Mouse (Mus musculus) lung, postnatal 14 days (tissue): Measurements from ENCODE around the gene Pten.
A peak's percentile ranks its signal among the peaks of the same experiment; 100 is the strongest.
"Not testable (repeated sequence)": the region's sequence is repeated elsewhere in the genome, so short reads cannot be mapped to it uniquely, and the experiment has no call there.

ENCODE experiments used
- DNase-seq: peaks from one replicate; pipeline ENCODE4 v3.0.0; 2021

Pten gene

DNA sequence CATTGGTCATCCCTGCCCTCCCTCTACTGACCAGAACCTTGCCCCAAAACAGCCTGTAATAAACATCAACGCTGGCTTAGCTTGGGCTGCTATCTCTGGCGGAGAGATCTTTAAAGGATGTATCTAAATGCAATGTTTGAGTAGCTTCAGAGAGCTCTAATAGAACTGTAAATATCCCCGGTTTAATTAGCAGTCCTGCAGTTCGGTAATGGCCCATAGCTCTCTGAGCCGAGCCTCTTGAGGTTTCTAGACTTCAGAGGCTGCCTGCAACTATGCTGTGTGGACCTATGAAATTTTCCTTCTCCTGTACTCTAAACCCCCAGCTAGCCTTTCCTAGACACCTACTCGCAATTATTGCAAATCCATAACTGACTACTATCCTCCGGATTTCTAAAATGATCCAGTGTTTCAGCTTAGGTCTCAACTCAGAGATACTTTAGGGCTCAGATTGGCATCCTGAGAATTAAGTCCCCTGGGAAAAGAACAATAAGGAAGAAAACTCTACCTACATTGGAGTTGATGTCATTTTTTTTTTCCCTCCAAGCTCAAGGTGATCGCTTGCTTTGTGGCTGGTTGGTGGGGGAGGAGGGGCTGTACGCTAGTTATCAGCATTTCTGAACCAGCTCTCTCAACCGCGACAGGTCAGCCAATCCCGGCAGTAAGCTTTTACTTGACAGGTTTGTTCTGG, 2.0 kb upstream of the Pten start:
- DNase-seq, result no peak

DNA sequence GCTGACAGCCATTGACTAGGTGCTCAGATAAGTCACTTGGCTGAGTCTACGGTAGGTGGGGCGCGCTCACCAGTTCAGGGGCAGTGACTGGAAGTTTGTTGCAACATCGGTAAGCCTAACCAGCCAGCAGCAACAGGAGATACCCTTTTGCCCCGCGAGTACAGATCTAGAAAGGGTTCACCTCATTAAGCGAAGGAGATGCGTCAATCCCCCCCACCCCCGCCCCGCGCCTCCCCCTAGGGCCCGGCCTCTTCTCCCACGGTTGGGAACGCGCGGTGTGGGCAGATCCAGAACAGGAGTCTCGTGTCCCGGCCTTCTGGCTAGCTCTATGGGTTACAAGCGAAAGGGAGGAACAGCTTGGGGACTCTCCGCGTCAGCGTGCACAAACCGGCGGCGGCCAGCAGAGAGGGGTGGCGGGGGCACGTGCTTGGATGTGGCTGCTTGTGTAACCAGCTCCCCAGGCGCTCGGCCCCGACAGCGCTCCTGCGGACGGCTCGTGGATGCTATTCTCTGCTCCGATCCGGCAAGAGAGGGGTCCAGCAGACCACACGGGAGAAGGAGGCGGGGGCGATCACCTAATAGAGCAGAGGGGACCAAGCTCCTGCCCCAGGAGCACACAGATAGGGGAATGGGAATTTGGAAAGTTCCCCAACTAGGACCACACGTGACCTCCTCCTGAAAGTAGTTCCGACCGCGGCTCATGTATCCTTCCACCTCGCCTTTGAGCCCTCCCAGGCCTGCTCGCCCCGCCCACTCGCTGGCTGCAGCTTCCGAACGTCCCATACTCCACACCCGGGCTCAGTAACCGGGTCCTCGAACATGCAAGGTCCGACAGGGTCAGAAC, 1.3 kb upstream of the Pten start:
- DNase-seq, result peak; percentile 97

DNA sequence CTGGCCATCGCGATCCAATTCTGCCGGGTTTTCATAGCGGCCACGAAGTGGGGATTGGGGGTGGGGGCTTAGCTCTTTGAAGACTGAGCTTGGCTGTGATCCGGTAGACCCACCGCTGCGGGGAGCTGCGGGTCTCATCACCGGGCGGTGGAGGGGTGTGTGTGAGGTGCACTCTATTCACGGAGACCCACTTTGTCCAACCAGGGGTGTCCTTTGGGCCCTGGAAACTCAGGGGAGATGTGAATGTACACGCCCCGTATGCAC, 729 bp upstream of the Pten start:
- no peak for DNase-seq

DNA sequence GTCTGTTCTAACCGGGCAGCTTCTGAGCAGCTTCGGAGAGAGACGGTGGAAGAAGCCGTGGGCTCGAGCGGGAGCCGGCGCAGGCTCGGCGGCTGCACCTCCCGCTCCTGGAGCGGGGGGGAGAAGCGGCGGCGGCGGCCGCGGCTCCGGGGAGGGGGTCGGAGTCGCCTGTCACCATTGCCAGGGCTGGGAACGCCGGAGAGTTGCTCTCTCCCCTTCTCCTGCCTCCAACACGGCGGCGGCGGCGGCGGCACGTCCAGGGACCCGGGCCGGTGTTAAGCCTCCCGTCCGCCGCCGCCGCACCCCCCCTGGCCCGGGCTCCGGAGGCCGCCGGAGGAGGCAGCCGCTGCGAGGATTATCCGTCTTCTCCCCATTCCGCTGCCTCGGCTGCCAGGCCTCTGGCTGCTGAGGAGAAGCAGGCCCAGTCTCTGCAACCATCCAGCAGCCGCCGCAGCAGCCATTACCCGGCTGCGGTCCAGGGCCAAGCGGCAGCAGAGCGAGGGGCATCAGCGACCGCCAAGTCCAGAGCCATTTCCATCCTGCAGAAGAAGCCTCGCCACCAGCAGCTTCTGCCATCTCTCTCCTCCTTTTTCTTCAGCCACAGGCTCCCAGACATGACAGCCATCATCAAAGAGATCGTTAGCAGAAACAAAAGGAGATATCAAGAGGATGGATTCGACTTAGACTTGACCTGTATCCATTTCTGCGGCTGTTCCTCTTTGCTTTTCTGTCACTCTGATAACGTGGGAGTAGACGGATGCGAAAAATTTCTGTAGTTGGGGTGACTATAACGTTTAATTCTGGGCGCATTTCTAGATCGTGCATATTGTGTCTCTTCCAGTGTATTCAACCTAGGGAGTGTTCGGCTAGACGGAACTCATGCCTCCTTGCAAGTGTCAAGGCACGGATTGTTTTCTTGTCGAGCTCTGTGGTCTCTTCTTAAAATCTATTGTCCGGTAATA, 815 bp downstream of the Pten start:
- peak; percentile 55 for DNase-seq

DNA sequence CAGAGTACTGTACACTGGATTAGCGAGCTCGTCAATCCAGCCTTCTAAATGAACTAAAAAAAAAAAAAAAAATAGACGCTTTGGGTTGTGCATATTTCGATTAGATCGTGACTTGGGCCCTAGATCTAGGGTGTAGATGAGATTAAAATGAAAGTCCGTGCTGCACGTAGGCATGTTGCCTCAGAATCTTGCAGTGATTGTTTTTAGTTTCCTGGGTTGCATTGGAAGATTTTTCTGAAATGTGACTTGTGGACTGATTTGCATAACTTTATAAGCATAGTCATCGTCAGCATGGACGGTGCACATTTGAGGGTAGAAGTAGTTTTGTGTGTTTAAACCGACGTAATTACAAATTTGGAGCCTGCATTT, 1.5 kb downstream of the Pten start:
- no peak for DNase-seq

DNA sequence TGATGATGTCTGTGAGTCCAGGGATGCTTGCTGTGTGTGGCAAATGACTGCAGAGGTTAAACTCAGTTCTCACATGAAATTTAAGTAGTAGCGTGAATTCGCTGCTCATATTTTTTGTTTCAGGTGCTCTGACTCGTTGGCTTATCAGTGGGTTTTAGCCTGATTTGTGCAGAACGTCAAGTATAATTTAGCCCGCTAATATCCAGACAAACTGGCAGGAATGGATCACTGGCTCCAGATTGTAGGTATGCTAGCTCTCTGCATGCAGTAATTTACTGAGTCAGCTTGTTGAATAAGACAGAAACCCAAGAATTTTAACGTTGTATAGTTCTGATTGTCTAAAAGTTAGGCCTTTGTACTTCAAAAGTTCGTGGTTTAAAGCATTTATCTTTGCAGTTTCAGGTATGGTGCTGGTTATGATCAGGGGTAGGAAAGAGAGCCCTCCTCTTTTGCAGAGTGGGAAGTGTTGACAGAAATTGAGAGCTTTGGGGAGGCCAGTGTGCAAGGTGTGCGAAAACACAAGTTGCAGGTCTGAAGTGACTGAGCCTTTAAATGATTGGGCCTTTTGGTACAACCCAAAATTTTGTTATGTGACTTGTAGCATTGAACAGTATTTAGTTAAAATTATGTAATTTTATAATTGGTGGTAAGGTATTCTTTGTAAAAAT, 2.2 kb downstream of the Pten start:
- no peak for DNase-seq

DNA sequence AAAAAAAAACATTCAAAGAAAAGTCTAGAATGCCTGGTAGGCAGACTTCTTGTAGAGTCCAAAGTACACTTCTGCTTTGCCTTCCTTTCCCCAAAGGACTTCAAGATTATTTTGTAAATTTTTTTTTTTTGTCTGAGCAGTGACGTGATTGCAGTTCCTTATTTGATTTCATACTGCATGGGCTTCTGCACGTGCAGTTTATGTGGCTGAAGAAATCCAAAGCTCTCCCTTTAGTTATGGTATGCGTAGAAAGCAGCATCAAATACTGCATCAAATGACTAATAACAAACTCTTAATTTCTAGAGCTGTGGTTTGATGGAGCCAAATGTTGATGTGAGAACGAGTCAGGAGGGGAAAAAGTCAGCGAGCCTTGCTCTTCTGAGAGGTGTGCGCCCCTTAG, 3.2 kb downstream of the Pten start:
- DNase-seq, result no peak

DNA sequence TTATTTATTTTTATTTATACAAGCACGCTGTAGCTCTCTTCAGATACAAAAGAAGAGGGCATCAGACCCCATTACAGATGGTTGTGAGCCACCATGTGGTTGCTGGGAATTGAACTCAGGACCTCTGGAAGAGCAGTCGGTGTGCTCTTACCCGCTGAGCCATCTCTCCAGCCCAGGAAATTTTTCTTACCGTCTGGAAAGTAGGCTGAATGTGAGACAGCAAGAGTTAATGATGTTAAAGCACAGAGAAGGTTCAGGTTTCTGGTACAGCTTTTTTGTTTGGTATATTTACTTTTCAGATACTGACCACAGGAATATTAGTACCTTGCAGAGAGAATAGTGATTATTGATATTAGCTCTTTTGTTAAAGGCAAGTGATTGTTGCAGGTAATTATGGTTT, 3.9 kb downstream of the Pten start:
- no peak for DNase-seq

DNA sequence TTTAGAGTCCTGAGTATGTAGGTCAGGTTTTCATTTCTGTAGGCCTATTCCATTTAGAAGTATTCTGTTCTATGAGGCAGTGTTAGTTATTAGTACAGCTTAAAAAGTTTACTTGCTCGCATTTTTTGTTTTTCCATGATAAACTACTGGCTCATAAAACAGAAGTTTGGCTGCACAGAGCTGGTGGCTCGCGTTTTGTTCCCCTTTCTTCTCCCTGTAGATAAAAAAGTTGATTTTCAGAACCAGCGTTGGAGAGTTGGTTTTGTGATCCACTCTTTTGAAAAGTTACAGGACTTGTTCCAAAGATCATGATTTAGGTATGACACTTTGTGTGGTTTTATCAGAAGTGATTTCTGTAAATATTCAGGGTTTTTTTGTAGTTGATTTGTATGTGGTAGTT, 5.2 kb downstream of the Pten start:
- no peak for DNase-seq

DNA sequence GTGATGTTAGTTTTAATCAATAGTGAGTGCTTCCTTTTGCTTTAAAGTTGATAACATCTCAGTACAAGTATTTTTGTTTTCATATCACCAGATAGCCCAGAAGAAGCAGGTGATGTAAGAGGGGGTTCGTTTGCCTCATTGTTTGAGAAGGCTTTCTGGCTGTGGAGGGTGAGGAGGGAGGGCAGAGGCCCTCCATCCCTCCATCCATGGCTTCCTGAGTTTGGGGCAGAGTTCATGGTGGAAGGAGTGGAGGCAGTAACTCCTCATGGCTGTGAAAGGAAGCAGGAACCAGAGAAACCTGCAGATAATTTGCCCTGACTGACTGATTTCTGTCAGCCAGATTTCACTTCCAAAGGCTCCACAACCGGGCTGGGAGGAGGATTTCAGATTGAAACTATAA, 21.1 kb downstream of the Pten start:
- no peak for DNase-seq

DNA sequence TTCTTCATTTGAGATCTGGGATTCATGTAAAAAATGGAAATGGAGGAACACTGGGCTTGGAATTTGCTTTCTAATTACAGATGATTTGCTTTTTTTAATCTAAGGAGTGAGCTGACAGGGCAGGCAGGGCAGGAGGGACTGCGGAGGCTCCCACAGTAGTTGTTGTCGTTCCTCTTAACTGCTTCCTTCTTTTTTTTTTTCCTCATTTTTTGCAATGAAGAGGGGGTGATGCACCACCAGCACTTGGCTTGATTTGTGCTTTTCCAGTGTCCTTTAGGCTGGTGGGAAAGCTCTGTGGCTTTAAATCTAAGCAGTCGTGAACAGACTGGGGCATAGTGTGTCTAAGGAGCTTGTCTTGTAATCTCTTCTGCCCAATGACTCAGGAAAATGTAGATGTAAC, 21.8 kb downstream of the Pten start:
- DNase-seq, result no peak

DNA sequence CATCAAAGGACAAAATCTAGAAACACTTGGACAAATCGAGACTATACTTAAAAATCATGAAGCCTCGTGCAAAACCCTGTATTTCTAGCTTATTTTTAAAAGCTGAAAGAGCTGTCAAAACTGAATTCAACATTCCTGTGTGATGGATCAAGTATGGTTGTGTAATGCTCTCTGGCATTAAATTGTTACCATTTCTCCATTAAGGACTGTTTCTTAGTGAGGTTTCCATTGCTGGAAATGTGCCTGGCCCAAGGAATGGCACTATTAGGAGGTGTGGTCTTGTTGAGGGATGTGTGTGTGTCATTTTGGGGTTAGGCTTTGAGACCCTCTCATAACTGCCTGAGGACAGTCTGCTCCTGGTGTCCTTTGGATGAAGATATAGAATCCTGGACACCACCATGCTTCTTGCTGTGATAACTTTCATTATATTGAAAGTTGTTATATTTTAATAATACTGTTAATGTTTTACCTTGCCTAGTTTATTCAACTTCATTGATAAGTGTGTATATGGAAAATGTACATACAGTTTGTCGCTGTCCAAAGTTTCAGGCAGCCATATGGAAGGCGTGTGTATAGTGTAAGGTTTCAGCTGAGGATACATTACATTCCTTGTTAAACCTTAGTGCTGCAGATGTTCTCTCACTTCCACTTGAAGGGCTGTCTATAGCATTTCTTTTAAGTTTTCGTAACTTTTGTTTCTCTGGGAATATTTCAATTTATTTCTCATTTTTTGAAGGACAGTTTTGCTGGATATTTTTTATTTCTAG, 24.2 kb downstream of the Pten start:
- no peak for DNase-seq

DNA sequence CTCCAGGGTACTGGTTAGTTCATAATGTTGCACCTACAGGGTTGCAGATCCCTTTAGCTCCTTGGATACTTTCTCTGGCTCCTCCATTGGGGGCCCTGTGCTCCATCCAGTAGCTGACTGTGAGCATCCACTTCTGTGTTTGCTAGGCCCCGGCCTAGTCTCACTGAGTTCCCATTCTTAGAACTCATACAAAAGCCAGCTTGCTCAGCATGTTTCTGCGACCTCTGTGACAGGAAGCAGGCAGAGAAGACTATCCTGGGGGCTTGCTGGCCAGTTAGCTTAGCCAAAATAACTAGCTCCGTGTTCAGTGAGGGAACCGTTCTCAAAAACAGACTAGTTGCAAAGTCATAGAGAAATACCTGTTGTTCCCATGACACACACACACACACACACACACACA, 30.1 kb downstream of the Pten start:
- not testable (repeated sequence) for DNase-seq

DNA sequence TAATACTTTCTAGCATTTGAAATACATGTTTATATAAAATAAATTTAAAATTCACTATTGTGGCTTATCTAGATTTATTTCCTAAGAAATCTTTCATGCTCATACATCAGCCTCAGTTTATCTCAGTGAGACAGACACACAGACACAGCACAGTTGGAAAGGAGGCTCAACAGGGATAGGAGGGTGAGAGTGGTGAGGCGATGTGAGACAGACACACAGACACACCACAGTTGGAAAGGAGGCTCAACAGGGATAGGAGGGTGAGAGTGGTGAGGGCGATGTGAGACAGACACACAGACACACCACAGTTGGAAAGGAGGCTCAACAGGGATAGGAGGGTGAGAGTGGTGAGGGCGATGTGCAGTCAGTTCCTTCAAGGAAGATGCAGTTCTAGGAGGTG, 30.7 kb downstream of the Pten start:
- DNase-seq, result not testable (repeated sequence)

DNA sequence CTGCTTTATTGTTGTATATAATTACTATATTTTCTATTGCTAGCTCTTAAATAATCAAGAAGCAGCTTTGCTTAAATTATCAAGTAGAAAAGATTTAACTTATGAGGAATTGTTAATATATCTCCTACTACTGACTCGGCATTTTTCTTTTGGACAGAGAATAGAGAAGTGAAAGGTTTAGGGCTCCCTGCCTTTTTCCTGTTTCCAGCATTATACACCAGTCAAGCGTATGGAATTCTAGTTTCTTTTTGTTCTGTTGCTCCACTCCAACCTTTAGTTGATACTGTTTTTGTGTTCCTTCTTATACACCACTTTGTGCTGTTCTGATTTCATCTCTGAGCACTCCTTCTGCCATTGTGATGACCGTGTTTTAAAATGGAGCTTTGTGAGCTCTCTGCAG, 32.2 kb downstream of the Pten start:
- no peak for DNase-seq

DNA sequence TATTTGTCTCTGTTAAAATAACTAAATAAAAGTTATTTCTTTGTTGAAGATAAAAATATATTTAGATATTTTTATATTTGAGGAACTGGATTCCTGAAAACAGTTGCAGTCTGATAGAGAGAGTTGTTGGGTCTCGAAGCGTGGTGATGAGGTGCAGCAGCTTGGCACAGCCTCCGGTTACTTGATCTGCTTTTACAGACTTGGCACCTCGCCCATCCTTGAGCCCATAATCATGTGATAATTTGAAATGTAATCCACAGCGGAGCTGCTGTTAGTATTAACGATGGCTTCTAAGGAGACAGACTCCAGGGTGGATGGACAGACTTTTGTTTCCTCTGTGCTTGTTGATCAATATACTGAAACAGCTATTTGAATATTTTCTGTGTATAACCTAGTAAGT, 35.3 kb downstream of the Pten start:
- DNase-seq, result peak; percentile 78

DNA sequence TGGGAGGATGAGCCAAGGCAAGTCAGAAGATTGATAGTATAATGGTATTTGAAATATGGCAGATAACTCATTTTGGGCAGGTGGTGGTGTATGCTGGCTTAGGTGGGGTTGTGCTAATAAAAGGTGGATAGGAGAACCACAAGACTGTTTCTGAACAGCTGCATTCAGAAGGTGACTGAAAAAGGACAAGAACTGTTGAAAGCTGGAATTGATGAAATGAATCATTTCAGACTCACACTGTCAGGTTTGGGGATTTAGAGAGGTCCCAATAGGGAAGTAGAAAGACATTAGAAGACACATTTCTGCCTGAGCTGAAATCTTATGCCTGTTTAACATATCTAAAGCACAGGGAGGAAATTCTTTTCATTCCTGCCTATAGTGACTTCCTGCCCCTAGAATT, 36.6 kb downstream of the Pten start:
- no peak for DNase-seq

DNA sequence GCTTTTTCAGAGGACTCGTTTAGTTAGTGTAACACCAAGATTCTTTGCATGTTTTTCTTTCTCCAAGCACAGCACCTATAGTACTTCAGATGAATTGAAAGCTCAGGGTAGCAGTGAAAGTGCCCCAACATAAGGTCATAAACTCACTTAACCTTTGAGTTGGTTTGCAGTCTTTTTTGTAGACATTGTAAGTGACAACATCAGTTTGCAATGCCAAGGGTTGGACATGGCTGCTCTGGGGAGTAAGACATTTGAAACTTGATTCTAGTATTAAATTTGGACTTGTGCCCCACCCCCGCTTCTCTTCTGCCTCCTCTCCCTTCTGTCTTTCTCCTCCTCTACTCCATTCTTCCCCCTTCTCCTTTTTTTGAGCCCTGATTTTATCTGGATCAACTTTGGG, 43.3 kb downstream of the Pten start:
- no peak for DNase-seq

DNA sequence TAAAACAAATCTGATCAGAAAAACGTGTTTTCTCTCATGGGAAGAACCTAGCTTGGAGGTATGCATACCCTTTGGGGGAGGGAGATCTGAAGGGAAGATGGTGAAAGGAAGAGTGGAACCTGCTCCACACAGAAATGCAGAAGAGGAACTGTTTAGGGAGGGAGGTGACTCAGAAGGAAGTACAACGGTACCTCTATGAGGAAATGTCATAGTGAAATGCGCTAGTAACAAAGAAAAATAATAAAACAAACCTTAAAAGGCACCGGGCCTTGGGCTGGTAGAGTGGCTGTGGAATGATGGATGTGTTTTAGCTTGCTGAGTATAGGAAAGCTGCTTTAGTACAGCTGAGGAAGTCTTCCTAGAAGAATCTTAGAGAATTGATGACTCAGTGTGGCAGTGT, 47.4 kb downstream of the Pten start:
- DNase-seq, result no peak

DNA sequence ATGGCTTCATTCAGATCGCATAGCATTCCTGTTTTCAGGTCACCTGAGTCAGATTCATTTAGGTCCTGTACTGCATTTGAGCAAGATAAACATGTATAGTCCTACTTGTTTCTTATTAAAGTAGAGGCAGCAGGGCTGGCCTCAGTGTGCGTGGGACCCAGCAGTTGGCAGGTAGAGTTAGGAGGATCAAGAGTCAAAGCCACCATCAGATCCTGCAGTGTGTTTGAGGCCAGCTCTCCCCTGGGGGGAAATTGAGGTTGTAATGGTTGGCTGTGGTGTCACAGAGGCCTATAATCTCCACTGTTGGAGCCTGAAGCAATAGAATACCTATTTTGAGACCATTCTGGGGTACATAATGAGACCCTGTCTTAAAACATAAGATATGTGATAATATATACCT, 50.3 kb downstream of the Pten start:
- no peak for DNase-seq

DNA sequence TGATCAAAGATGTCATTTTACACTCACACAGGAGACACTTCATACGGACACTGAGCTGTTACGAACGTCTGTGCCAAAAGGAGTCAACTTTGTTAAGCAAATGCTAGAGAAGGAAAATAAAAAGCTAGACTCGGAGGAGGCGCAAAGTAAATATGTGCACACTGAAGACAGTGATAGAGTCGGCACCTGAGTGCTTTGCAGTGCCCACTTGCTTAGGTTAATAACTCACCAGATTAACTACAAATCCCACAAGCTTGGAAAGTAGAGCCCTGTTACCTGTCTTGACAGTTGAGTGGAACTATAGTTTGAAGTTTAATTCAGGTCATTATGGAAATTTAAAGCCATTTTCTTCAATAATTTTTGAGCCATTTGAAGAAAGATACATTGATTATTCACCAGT, 51.4 kb downstream of the Pten start:
- no peak for DNase-seq

DNA sequence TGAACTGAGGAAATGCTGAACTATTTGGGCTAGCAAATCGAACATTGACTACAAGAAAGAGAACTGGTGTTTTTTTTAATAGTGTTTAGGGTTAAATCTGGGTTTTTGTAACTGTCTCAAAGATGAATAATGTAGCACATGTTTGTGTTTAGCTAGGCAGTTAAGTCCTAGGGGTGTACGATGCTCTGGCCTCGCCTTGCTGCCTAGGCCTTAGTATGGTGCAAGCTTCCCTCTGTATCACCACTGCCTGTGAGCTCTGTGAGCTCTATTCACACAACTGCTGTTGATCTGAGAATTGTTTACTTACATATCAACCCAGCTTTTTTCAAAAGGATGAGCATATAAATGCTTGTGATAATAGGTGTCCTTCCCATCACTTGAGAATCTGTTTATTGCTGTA, 51.8 kb downstream of the Pten start:
- no peak for DNase-seq

DNA sequence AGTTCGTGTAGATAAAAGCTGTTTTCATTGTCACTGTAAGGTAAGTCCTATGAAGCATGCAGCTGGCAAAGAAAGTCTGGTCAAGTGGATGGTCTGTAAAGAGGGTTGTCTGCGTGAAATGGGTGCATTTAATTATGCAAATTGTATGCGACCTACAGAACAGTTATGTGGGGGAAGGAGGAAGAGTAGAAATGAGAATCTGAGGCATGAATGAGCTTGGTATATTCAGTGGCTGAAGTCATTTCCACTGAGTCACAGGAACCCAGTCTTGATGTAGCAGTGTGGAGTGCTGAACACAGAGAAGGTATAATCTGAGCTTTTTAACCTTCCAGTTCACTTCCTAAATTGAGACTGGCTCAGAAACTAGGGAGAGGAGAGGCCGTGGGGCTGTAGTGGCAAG, 61.5 kb downstream of the Pten start:
- DNase-seq, result no peak
